Mouse (Mus musculus): ENCODE measurements around the gene Olfr1393. TPM values are rescaled to one million over a fixed set of nuclear protein-coding genes. Genes with fewer than 3 reads are reported as not detected.
"Not testable (repeated sequence)": the region's sequence is repeated elsewhere in the genome, so short reads cannot be mapped to it uniquely, and the experiment has no call there.

The Olfr1393 gene
- polyA plus RNA-seq, 1 experiment from 2014 or later = not detected

DNA sequence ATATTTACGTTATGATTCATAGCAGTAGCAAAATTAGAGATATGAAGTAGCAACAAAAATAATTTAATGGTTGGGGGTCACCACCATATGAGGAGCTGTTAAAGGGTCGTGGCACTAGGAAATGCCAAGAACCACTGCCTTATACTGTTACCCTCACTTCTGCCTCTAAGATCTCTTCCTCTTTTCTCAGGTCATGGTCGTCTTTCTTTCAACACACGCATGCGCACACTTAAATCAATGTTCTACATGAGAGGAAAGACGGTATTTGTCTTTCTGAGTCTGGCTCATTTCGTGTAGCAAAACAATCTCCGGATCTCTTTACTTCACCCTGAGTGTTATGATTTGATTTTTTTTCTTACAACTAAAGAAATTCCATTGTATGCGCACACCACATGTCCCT, 8.3 kb upstream of the Olfr1393 start:
- Histone ChIP-seq H3K9ac (ENCODE audit: low read depth, low read length) (no peak overlapping the region), H3K4me3 (ENCODE audit: low read depth, low read length) (no peak overlapping the region), H3K9me3 (ENCODE audit: control insufficient read depth, low read length) (no peaks in the 10 kb centered on the region), H3K4me2 (no peak overlapping the region), H3K27me3 (replicated peaks; ENCODE audit: control insufficient read depth, insufficient read depth, low read length) (no peaks in the 10 kb centered on the region), H3K27ac (ENCODE audit: low read depth, low read length) (no peak overlapping the region), H3K4me1 (replicated peaks; ENCODE audit: control insufficient read depth, insufficient read depth, low read length) (no peaks in the 10 kb centered on the region), H3K36me3 (ENCODE audit: control insufficient read depth, insufficient read depth, low read length) (no peaks in the 10 kb centered on the region)
- WGBS = 86% methylated on average over 9 of the region's 9 CpGs
- DNase-seq (ENCODE audit: low spot score) = no peak
- no peak for ATAC-seq (replicated peaks; ENCODE audit: low FRiP score)

DNA sequence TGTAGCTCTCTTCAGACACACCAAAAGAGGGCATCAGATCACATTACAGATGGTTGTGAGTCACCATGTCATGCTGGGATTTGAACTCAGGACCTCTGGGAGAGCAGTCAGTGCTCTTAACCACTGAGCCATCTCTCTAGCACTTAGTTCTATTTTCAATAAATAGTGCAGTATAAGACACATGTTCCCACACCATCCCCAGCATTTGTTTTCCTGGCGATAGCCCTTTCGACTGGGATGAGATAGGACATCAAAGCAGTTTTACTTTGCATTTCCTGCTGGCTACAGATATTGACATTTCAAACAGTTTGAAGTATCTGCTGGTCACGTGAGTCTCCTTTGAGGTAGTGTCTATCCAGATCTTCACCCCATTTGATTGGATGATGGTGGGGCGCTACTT, 7.7 kb upstream of the Olfr1393 start:
- Histone ChIP-seq H3K4me3 (ENCODE audit: low read depth, low read length) (no peak overlapping the region), H3K9ac (ENCODE audit: low read depth, low read length) (no peak overlapping the region), H3K4me1 (replicated peaks; ENCODE audit: control insufficient read depth, insufficient read depth, low read length) (no peaks in the 10 kb centered on the region), H3K27me3 (replicated peaks; ENCODE audit: control insufficient read depth, insufficient read depth, low read length) (no peaks in the 10 kb centered on the region), H3K9me3 (ENCODE audit: control insufficient read depth, low read length) (no peaks in the 10 kb centered on the region), H3K36me3 (ENCODE audit: control insufficient read depth, insufficient read depth, low read length) (no peaks in the 10 kb centered on the region), H3K4me2 (no peak overlapping the region), H3K27ac (ENCODE audit: low read depth, low read length) (no peak overlapping the region)
- ATAC-seq (replicated peaks; ENCODE audit: low FRiP score) (no peak), DNase-seq (ENCODE audit: low spot score) (no peak)
- WGBS = 77% methylated on average over 4 of the region's 4 CpGs

DNA sequence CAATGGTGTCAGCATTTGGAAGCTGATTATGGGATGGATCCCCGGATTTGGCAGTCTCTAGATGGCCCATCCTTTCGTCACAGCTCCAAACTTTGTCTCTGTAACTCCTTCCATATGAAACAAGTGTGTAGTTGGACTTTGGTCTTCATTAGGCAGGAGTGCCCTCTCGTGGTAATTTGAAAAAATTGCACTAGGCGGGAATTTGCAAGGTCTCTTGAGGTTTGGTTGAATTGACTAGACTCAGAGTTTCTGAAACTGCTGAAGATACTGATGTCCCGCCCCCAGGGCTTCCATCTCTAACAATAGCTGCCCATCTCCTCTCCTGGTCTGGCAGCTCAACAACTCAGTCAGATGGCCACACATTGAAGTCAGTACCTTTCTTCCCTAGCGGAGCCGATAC, 6.8 kb upstream of the Olfr1393 start:
- Histone ChIP-seq H3K27me3 (replicated peaks; ENCODE audit: control insufficient read depth, insufficient read depth, low read length) (no peaks in the 10 kb centered on the region), H3K9ac (ENCODE audit: low read depth, low read length) (no peak overlapping the region), H3K36me3 (ENCODE audit: control insufficient read depth, insufficient read depth, low read length) (no peaks in the 10 kb centered on the region), H3K4me3 (ENCODE audit: low read depth, low read length) (no peak overlapping the region), H3K4me1 (replicated peaks; ENCODE audit: control insufficient read depth, insufficient read depth, low read length) (no peaks in the 10 kb centered on the region), H3K4me2 (no peak overlapping the region), H3K27ac (ENCODE audit: low read depth, low read length) (no peak overlapping the region), H3K9me3 (ENCODE audit: control insufficient read depth, low read length) (no peaks in the 10 kb centered on the region)
- ATAC-seq (replicated peaks; ENCODE audit: low FRiP score) (no peak), DNase-seq (ENCODE audit: low spot score) (no peak)
- WGBS = 29% methylated on average over 7 of the region's 7 CpGs

DNA sequence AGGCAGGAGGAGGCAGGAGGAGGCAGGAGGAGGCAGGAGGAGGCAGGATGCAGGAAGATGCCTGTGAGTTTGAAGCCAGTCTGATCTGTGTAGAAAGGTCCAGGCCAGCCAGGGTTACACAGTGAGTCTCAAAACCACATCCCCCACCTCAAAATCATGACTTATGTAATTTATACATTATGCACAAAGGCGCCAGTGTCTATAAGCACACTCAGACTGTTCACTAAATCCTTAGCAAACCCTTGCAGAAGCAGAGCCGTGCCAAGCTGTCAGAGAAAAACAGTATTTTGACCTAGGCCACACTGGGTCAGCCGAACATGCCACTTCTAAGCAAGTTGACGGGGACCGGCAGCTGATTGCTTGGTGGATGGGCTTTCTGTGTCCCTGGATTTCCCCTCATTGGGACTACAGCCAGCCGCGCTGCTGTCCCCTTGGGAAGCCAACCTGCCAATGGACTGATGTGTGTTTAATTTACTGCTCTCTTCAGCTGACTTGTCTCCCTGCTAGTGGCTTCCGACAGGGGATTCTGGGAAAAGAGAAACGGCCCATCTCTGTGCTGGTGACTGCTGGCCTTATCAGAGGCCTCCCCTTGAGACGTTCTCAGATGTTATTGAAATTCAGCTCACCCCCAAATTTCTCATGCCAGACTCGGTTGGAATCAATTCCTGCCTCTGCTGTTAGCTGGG, 4.1 kb upstream of the Olfr1393 start:
- H3K4me3 ChIP-seq (ENCODE audit: low read depth, low read length) = no peak overlapping the region
- no peak for ATAC-seq (replicated peaks; ENCODE audit: low FRiP score)
- no peak overlapping the region for H3K4me2 ChIP-seq
- DNase-seq (ENCODE audit: low spot score) = no peak
- no peaks in the 10 kb centered on the region for H3K27me3 ChIP-seq (replicated peaks; ENCODE audit: control insufficient read depth, insufficient read depth, low read length)
- H3K9ac ChIP-seq (ENCODE audit: low read depth, low read length) = no peak overlapping the region
- no peak overlapping the region for H3K27ac ChIP-seq (ENCODE audit: low read depth, low read length)
- no peaks in the 10 kb centered on the region for H3K9me3 ChIP-seq (ENCODE audit: control insufficient read depth, low read length)
- no peaks in the 10 kb centered on the region for H3K4me1 ChIP-seq (replicated peaks; ENCODE audit: control insufficient read depth, insufficient read depth, low read length)
- 69% methylated on average over 11 of the region's 11 CpGs for WGBS
- H3K36me3 ChIP-seq (ENCODE audit: control insufficient read depth, insufficient read depth, low read length) = no peaks in the 10 kb centered on the region

DNA sequence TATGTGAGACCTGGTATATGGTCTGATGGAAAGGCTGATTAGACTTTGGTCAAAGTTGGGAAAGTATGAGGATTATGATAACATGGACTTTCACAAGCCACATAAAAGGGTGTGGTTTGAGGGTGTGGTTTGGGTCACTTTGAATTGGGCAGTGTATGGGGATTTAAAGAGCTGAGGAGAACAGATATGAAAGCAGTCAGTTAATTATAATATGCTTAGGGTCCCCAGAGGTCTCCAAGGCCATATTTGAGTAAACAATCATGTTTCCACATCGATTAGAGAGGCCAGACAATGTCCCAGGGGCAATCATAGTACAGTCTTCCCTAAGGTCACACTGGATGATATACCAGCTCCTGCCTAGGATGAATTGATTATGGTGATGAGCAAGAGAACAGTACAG, 6.9 kb downstream of the Olfr1393 start, which contains the start of gene Olfr1392:
Olfr1392 (plus strand) TSS at position 301 of the 400 bp plus-strand sequence.
- WGBS = 53% methylated on average over 1 of the region's 1 CpGs

DNA sequence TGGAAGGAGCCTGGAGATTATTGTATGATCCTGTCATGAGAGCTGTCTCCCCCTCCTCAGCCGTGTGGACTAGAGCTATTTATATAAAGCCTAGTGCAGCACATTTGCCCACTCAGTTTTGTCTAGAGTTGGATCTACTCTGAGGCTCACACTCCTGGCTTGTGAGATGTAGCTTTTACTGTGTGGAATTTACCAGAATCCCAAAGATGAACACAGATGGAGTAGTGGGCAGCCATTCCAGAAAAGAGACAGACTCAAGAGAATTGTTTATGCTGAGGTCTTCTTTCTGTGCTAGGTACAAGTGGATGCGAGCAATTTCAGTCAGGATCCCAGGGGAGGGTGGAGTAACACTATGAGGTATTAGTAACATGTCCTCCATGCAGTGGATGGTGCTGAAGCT, 9.1 kb downstream of the Olfr1393 start:
- ATAC-seq (replicated peaks; ENCODE audit: low FRiP score) (no peak), DNase-seq (ENCODE audit: low spot score) (no peak)
- H3K4me1 ChIP-seq (replicated peaks; ENCODE audit: control insufficient read depth, insufficient read depth, low read length) = no peaks in the 10 kb centered on the region
- no peak overlapping the region for H3K4me3 ChIP-seq (ENCODE audit: low read depth, low read length)
- no peaks in the 10 kb centered on the region for H3K27me3 ChIP-seq (replicated peaks; ENCODE audit: control insufficient read depth, insufficient read depth, low read length)
- no peaks in the 10 kb centered on the region for H3K36me3 ChIP-seq (ENCODE audit: control insufficient read depth, insufficient read depth, low read length)
- no peak overlapping the region for H3K4me2 ChIP-seq
- no peaks in the 10 kb centered on the region for H3K9me3 ChIP-seq (ENCODE audit: control insufficient read depth, low read length)
- no peak overlapping the region for H3K27ac ChIP-seq (ENCODE audit: low read depth, low read length)
- 77% methylated on average over 2 of the region's 2 CpGs for WGBS
- H3K9ac ChIP-seq (ENCODE audit: low read depth, low read length) = no peak overlapping the region

More for the DNA sequence above, 6.9 kb downstream of the Olfr1393 start, which contains the start of gene Olfr1392:
- H3K27ac ChIP-seq (ENCODE audit: low read depth, low read length); ATAC-seq (replicated peaks; ENCODE audit: low FRiP score); H3K4me3 ChIP-seq (ENCODE audit: low read depth, low read length); DNase-seq (ENCODE audit: low spot score); H3K36me3 ChIP-seq (ENCODE audit: control insufficient read depth, insufficient read depth, low read length); H3K27me3 ChIP-seq (replicated peaks; ENCODE audit: control insufficient read depth, insufficient read depth, low read length); H3K9ac ChIP-seq (ENCODE audit: low read depth, low read length); H3K4me2 ChIP-seq; H3K9me3 ChIP-seq (ENCODE audit: control insufficient read depth, low read length); H3K4me1 ChIP-seq (replicated peaks; ENCODE audit: control insufficient read depth, insufficient read depth, low read length): not testable (repeated sequence)

DNA sequence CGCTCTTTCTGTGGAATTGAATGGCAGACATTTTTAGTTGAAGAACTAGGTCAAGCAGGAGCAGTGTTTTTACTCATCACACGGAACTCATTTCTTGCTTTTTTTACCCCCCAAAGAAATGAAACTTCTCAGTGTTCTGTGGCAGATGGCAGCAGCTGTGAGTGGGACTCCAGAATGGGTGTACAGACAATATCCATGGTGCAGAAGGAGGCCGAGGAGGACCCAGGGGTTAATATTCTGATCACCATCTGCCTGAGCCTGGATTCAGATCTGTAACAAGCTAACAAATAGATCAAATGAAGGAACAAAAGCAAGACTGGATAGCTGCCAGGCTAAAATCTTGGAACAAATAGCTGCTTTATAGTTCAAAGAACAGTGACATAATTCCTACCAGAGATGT, 14.7 kb downstream of the Olfr1393 start:
- Histone ChIP-seq H3K27ac (ENCODE audit: low read depth, low read length) (no peak overlapping the region), H3K4me1 (replicated peaks; ENCODE audit: control insufficient read depth, insufficient read depth, low read length) (no peaks in the 10 kb centered on the region), H3K4me3 (ENCODE audit: low read depth, low read length) (no peak overlapping the region), H3K9ac (ENCODE audit: low read depth, low read length) (no peak overlapping the region), H3K9me3 (ENCODE audit: control insufficient read depth, low read length) (no peaks in the 10 kb centered on the region), H3K27me3 (replicated peaks; ENCODE audit: control insufficient read depth, insufficient read depth, low read length) (no peaks in the 10 kb centered on the region), H3K36me3 (ENCODE audit: control insufficient read depth, insufficient read depth, low read length) (no peaks in the 10 kb centered on the region), H3K4me2 (no peak overlapping the region)
- DNase-seq (ENCODE audit: low spot score) (no peak), ATAC-seq (replicated peaks; ENCODE audit: low FRiP score) (no peak)
- 75% methylated on average over 3 of the region's 3 CpGs for WGBS

DNA sequence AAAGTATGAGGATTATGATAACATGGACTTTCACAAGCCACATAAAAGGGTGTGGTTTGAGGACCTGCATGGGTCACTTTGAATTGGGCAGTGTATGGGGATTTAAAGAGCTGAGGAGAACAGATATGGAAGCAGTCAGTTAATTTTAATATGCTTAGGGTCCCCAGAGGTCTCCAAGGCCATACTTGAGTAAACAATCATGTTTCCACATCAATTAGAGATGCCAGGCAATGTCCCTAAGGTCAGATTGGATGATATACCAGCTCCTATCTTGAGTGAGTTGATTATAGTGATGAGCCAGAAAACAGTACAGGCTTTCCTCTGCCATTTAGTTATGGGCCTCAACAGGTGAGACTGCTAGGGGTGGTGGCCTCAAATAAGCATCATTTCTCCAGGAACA, 26.3 kb downstream of the Olfr1393 start, which contains the start of gene Olfr10:
Olfr10 (plus strand) TSS at position 301 of the 400 bp plus-strand sequence.
- no peaks in the 10 kb centered on the region for H3K27me3 ChIP-seq (replicated peaks; ENCODE audit: control insufficient read depth, insufficient read depth, low read length)
- no peak within 1 kb of the TSS for H3K4me3 ChIP-seq (ENCODE audit: low read depth, low read length)
- peaks cover 2% of the 10 kb centered on the region; the same call in 1 of the 2 replicates for H3K9me3 ChIP-seq (ENCODE audit: control insufficient read depth, low read length)
- H3K36me3 ChIP-seq (ENCODE audit: control insufficient read depth, insufficient read depth, low read length) = no peaks in the 10 kb centered on the region
- no peak within 1 kb of the TSS for H3K9ac ChIP-seq (ENCODE audit: low read depth, low read length)
- H3K27ac ChIP-seq (ENCODE audit: low read depth, low read length) = no peak within 1 kb of the TSS
- ATAC-seq (replicated peaks; ENCODE audit: low FRiP score) (no peak), DNase-seq (ENCODE audit: low spot score) (no peak)
- H3K4me2 ChIP-seq = no peak within 1 kb of the TSS
- H3K4me1 ChIP-seq (replicated peaks; ENCODE audit: control insufficient read depth, insufficient read depth, low read length) = no peaks in the 10 kb centered on the region

DNA sequence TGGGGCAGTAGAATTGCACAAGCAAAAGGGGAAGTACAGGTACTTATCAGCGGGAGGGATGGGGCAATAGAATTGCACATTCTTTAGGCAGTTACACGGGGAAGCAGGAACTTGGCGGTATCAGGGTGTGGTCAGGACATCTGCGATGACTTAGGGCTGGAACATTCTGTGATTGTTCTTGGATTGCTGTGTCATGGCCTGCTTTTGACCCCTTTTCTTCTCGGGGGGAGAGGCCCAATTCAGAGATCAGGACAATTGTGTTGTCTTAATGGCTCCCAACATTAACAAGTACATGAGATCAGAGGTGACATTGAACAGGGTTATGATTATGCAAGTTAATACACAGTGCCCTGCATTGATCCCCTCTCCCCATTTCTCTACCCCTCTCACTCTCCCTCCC, 30.4 kb downstream of the Olfr1393 start:
- H3K36me3 ChIP-seq (ENCODE audit: control insufficient read depth, insufficient read depth, low read length); H3K9ac ChIP-seq (ENCODE audit: low read depth, low read length); DNase-seq (ENCODE audit: low spot score); H3K4me3 ChIP-seq (ENCODE audit: low read depth, low read length); H3K27me3 ChIP-seq (replicated peaks; ENCODE audit: control insufficient read depth, insufficient read depth, low read length); H3K4me2 ChIP-seq; H3K4me1 ChIP-seq (replicated peaks; ENCODE audit: control insufficient read depth, insufficient read depth, low read length); H3K9me3 ChIP-seq (ENCODE audit: control insufficient read depth, low read length); ATAC-seq (replicated peaks; ENCODE audit: low FRiP score); H3K27ac ChIP-seq (ENCODE audit: low read depth, low read length): not testable (repeated sequence)
- WGBS = 65% methylated on average over 5 of the region's 5 CpGs

Data from liver, embryonic 11.5 days (tissue).